Mouse (Mus musculus) retina, postnatal 7 days (tissue): Measurements from ENCODE around the gene Pdlim5.

ENCODE experiments used
- DNase-seq: peaks from one replicate; pipeline ENCODE4 v3.0.0-alpha.2; 2012; ENCODE audit warnings: low read depth, low spot score

Pdlim5 gene

DNA sequence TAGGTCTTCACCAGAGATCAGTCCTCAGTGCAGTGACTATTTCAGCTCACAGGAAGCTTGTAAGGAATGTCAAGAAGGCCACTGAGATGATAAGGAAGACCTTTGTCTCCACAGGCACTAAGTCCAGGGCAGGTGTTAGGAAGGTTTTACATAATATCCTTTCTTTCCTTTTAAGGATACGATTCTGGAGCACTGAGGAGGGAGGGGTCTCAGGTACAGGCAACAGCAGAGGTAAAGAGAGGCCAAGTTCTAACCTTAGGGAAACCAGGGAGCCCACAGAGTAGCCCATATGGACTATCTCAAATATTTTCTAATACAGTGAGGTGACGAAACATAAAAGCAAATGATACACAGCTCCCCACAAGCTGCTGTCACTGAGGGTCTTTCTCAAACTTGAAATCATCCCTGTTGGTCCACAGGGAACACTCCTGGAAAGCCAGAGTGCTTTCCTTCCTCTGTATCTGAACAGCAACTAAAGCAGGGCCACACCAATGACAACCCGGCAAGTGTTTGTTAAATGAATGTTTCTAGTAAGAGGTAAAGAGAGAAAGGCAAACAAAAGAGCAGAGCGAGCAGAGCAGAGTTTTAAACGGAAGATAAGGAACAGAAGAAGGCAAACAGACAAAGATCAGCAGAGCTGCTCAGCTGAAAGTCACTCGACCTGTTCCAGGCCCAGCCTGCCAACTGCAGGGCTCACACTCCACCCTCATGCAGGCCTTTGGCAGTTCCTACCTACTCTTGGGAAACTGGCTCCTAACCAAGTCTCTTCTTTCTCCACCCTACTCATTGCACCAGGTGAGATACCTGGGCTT, 55.9 kb downstream of the Pdlim5 start:
- no peak for DNase-seq

DNA sequence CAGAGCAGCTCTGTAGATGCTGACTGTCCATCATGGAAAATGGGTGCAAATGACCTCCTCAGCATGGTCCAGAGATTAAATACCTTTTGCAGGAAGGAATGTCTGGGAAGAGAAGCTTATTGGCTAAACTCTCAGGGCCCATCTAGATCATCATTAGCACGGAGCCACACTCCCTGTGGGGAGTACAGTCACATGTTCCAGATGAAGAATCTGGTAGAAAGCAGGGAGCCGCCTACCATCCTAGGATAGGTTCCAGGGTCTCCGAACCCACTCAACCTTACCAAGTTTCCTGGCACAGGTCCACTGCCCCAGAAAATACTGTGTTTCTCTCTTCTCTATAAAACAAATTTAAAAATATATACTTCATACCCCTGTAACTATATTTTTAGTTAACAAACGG, 57.4 kb downstream of the Pdlim5 start:
- DNase-seq = no peak

DNA sequence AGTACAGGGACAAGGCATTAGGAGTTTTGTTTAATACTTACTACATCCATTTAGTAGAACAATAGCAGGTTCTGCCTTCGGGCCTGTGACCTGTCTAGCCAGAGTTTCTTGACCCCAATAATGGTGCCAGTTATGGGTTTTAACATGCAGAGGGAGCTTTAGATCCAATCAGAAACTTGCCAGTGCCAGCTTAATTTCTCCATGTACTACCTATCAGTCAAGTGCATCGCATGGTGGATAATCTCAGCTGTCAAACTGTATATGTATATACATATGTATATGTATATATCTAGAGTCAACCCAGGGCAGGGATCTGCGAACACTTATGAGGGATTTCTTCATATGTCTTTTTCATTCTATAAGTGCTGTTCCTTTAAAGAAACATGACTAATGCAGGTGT, 61.0 kb downstream of the Pdlim5 start:
- no peak for DNase-seq

- DNase-seq = no peak
Observed at GRCm38 (mm10) chr3:142333458-142333857, 62.0 kb downstream of the Pdlim5 start.

DNA sequence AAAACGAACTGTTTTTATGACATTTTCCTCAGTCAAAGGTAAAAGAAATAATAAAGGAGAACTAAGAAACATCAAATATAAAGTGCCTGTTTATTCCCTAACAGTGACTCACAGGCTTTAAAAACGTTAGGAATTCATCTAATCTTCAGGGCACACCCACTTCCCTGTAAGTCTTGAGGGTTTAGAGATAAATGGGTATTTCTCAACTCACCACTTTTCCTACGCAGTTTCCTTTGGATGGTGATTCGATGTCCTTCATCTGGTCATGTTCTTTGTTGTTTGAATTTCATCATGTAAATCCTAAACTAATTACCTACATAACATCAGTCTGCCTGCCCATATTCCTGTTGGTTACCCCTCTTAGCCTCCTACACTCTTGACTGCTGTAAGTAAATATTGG, 62.8 kb downstream of the Pdlim5 start:
- DNase-seq = no peak

DNA sequence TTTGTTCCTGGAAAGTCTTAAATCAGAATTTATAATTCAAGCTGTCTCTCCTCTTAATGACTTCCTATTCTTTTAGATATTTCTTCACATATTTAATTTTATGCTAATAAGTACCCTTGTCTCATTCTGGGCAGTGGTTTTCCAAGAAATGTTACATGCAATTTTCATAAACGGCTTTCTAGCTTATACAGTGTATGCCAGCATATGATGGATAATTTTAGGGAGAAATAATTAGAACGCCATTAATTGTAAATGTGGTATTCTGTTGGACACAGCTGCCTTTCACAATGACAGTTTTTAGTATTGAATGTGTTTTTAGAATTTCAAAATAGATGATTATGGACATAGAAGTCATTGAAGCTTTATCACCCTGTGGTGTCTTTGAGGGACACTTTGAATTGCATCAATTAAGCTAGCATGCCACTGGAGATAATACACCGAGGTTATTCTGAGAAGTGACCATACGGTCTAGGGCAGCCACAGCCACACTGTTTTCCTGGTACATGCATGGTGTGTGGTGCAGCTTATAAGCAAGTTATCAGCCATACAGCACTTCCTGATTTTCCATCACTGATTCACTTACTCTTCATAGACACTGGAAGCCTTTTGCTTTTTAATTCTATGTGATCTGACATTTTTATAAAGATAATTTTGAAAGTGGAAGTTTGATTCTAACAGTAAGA, 63.5 kb downstream of the Pdlim5 start:
- DNase-seq = no peak

GRCm38 (mm10) chr3:142330425-142330824, 65.1 kb downstream of the Pdlim5 start:
- no peak for DNase-seq

DNA sequence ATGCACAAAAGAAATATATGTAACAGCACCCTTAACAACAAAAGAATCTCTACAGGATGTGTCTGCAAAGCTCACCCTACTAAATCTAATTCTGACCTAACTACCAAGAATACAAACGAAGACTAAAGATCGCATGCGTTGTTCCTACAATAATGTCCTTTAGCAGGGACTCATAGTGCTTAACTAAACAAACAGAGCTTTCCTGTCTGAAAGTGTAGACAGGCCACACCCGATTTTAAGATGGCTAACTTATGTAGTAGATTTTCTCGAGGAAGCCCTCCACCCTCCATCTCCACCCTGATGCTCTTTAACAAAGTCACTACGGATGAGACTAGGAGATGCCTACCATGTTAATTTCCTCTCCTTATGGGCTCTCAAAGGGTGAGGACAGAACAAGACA, 71.9 kb downstream of the Pdlim5 start:
- DNase-seq = no peak

DNA sequence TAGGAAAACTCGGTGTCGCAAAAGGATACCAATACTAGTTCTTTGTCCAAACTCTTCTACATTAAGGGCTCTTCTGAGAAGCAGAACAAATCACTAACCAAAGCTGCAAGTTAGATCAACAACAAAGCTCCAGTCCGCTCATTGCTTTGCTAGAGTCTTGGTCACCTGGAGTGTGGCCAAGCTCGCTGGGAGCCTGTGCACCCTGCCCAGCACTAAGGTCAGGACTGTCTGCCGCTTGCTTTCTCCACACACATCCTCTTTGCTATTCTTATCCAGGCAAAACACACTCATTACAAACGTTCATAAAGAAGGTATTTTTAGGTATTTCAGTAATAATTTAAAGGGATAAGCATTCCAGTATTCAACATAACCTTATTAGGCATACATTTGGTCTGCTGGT, 73.6 kb downstream of the Pdlim5 start:
- DNase-seq = no peak

GRCm38 (mm10) chr3:142318147-142318546, 77.3 kb downstream of the Pdlim5 start:
- no peak for DNase-seq

DNA sequence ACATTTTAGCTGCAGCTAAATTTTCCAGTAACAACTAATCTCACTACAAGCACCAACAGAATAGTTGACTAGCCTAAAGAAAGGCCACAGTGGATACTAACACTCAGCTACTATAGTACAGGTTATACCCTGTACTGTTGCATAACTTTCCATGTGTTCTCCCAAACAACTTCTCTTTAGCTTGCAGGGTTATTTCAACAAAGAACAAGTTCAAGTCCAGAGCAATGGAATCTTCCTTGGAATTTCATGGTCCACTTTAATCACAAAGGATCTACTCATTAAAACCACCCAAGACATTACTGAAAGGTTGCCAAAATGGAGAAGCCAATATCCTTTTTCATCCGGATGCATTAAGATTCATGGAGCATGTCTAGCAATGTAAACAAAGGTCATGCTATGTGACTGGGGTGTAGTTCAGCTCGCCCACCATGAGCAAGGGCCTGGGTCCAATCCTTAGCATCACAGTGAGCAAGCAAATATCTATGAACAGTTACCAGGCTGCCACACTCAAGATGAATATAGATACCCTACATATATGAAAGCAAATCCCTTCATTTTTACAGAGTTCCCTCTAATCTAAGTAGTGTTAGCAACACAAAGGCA, 79.3 kb downstream of the Pdlim5 start:
- no peak for DNase-seq

GRCm38 (mm10) chr3:142311075-142311474, 84.4 kb downstream of the Pdlim5 start:
- DNase-seq = peak; percentile 20

GRCm38 (mm10) chr3:142310446-142310845, 85.0 kb downstream of the Pdlim5 start:
- DNase-seq = no peak

- DNase-seq = no peak
Observed at GRCm38 (mm10) chr3:142295287-142295676, 100.2 kb downstream of the Pdlim5 start.

- DNase-seq = peak; percentile 43
Observed at GRCm38 (mm10) chr3:142294616-142295286, 100.7 kb downstream of the Pdlim5 start.

GRCm38 (mm10) chr3:142293561-142293960, 101.9 kb downstream of the Pdlim5 start:
- DNase-seq = no peak

- peak; percentile 30 for DNase-seq
Observed at GRCm38 (mm10) chr3:142282706-142283105, 112.8 kb downstream of the Pdlim5 start.

DNA sequence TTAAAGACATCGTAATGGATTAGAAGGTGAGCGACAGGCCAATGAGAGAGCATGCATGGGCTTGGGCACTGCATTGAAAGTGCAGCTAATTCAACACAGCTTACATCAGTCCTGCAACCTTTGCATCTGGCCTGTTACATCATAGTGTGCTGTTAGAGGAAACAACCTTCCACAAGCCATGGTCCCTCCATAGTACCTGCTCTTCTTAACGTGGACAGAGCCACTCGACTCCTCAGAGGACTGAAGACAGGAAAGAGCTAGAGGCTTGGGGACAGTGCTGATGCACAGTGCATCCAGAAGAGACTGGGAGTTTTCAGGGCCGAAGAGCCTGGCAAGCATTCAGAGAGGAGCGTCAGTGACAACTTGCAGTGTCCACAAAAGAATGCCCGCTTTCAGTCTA, 113.8 kb downstream of the Pdlim5 start:
- DNase-seq = no peak

GRCm38 (mm10) chr3:142281093-142281445, 114.4 kb downstream of the Pdlim5 start:
- no peak for DNase-seq

DNA sequence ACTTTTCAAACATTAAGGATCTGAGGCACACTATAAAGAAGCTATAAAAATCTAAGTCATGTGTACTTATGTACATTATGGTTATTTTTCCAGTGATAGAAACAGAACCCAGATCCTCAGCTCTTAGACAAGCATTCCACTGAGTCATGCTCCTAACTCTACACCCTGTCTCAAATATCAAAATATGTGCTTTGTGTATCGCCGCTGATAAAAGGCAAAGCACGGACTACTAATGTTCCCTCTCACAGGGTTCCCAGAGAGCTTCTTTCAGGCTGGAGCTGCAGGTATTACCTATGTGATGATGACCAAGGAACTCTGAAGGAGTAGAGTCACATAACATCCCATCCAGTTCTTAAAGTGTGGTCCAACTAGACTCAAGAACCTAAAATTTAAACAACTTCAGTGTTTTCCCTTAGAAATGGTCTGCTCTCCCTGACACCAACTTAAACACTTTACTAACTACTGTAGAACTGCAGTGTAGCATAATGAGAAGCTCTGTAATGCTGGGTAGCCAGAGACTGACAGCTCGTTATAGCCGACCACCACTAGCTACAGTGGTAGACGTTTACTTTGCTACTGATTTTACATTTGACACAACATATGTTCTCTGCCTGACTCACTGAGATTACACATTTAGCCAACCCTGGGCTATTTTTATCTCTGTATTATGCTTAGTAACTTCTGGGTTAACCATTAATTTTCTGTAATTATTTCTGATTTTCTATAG, 115.0 kb downstream of the Pdlim5 start:
- DNase-seq = no peak

GRCm38 (mm10) chr3:142279011-142279410, 116.5 kb downstream of the Pdlim5 start:
- no peak for DNase-seq

GRCm38 (mm10) chr3:142276506-142276905, 119.0 kb downstream of the Pdlim5 start:
- DNase-seq = no peak
